Mouse (Mus musculus): ENCODE measurements around the gene Prpf40a. TPM values are rescaled to one million over a fixed set of nuclear protein-coding genes. Genes with fewer than 3 reads are reported as not detected.

The Prpf40a gene
- polyA plus RNA-seq, 1 experiment from 2014 or later = 139 TPM

DNA sequence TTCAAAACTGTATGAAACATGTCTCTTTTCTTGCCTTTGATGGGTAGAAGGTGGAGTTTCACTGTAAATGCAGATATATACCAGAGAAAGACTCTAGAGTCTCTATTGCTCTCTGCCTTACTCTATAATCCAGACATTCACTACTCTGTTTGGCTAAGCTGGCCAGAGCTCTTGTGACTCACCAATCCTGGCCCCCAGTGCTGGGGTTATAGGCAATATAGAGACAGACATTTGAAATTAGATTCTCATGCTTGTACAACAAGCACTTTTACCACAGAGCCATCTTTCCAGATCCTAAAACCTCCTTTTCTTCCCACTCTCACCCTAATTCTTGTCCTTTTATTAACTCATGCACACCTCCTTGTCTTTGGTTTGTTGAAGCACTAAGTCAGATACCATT lies 17.1 kb downstream of the Prpf40a start:
- H3K36me3 ChIP-seq (ENCODE audit: inconsistent target) = peaks cover 24% of the 10 kb centered on the region
- no peak overlapping the region for H3K4me3 ChIP-seq (ENCODE audit: inconsistent target)
- peaks cover 98% of the 10 kb centered on the region for H3K79me2 ChIP-seq (ENCODE audit: inconsistent target)
- no peak overlapping the region for H3K27ac ChIP-seq

DNA sequence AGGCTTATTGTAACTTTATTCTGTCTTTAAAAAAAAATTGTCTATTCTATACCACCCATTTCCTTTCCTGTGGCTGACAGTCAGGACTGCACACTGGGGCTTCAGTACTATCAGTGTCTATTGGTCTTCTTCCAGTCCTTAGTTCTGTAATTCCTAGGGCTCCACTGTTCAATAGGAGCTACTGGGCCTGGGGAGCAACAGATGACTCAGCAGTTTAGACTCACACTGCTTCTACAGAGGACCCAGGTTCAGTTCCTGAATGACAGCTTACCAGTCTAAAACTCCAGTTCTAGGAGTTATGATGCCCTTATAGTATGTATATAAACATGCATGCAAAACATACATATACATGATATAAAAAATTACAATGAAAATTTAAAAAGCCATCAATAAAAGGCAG lies 44.2 kb downstream of the Prpf40a start:
- no peaks in the 10 kb centered on the region for H3K79me2 ChIP-seq (ENCODE audit: inconsistent target)
- no peak overlapping the region for H3K27ac ChIP-seq
- peaks cover 74% of the 10 kb centered on the region for H3K36me3 ChIP-seq (ENCODE audit: inconsistent target)
- H3K4me3 ChIP-seq (ENCODE audit: inconsistent target) = no peak overlapping the region

DNA sequence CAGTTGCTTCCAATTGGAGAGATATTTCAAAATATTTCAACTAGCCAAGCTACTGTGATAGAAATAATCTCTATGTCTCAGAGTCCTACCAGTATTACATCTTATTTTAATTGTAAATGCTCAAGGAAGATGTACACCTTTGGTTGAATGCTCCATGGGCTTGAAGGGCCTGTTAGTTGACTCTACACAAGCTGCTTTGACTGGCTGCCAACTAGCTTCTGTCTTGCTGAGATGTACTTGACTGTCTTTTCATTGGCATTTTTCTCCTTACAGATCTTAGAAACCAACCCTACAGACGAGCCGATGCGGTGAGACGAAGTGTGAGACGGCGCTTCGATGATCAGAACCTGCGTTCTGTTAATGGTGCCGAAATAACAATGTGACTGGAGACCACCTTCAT lies 59.5 kb downstream of the Prpf40a start:
- WGBS (ENCODE audit: missing documents) = 97% methylated on average over 9 of the region's 9 CpGs
- no peak overlapping the region for H3K27ac ChIP-seq
- H3K36me3 ChIP-seq (ENCODE audit: inconsistent target) = peaks cover 9% of the 10 kb centered on the region
- no peak overlapping the region for H3K4me3 ChIP-seq (ENCODE audit: inconsistent target)
- no peaks in the 10 kb centered on the region for H3K79me2 ChIP-seq (ENCODE audit: inconsistent target)

DNA sequence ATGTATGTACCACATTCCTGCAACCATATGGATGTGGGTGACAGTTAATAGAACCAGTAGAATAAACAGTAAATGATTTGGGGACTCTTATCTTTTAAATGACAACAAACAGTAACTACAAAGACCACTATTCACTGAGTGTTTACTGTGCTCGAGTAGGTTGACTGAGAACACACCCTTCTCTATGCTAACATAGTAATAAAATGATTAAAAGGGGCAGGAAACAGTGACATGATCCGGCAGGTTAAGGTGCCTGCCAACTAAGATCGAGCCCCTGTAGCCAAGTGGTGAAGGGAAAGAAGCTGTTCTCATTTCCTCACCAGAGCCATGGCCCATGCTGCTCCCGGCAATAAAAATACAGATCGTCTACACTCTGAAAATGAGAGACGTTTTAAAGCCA lies 62.0 kb downstream of the Prpf40a start:
- H3K36me3 ChIP-seq (ENCODE audit: inconsistent target) = no peaks in the 10 kb centered on the region; the same call in 1 of the 2 replicates
- 92% methylated on average over 6 of the region's 6 CpGs for WGBS (ENCODE audit: missing documents)
- H3K4me3 ChIP-seq (ENCODE audit: inconsistent target) = no peak overlapping the region
- H3K79me2 ChIP-seq (ENCODE audit: inconsistent target) = no peaks in the 10 kb centered on the region
- no peak overlapping the region for H3K27ac ChIP-seq

DNA sequence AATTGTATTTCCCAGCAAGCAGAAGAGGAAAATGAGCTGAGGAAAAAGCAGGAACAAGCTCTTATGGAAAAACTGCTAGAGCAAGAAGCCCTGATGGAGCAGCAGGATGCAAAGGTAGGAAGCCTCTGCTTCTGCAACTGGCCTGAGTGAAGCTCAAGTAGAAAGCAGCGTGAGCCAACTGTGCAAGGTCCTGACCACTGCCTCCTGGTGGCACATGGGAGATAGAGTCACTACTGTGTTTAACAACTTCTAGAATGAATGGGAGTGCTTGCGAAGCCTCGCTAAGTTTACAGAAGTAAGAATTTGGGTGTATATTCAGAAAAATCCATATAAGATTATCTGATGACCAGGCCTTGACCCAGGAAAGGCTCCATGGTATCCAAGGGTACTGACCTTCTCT lies 65.1 kb downstream of the Prpf40a start:
- Histone ChIP-seq H3K4me3 (ENCODE audit: inconsistent target) (no peak overlapping the region), H3K36me3 (ENCODE audit: inconsistent target) (no peaks in the 10 kb centered on the region; the same call in 1 of the 2 replicates), H3K79me2 (ENCODE audit: inconsistent target) (no peaks in the 10 kb centered on the region), H3K27ac (no peak overlapping the region)
- 97% methylated on average over 3 of the region's 3 CpGs for WGBS (ENCODE audit: missing documents)

DNA sequence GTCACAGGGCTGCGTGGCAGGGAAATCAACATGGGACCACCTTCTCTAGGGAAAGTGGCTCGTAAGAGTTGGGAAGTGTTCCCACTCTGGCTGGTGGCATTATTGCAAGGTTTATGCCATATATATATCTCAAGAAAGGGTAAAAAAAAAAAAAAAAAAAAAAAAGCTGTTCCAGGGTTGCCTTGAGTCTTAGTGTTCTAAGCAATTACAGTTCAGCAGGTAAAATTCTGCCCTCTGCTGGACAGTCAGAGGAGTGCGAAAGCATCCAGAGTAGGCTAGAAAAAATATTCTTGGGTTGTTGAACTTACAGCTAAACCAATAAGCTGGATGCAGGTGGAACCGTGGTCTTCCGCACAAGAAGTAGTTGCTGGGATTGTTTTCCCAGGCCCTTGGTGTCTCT lies 69.3 kb downstream of the Prpf40a start:
- 66% methylated on average over 5 of the region's 5 CpGs for WGBS (ENCODE audit: missing documents)
- no peaks in the 10 kb centered on the region for H3K36me3 ChIP-seq (ENCODE audit: inconsistent target)
- H3K27ac ChIP-seq = no peak overlapping the region
- no peak overlapping the region for H3K4me3 ChIP-seq (ENCODE audit: inconsistent target)
- no peaks in the 10 kb centered on the region for H3K79me2 ChIP-seq (ENCODE audit: inconsistent target)

DNA sequence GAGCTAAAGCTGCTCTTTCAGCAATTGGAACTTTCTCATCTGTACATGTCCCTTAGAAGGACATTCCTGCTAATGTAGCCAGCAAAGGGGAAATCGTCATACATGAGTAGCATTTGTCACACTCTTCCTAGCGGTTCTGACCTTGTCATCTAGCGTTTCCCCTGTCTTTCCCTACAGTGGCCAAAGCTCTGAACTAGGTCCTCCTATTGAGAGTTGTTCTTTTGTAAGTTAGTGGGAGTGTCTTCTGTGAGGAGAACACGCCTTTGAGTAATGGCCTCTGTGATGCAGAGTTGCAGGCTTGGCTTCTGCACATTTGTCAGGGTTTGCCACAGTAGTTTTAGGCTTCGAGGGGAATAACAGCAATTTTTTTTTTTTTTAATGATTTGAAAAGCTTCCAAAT lies 82.5 kb downstream of the Prpf40a start:
- Histone ChIP-seq H3K4me3 (ENCODE audit: inconsistent target) (no peak overlapping the region), H3K36me3 (ENCODE audit: inconsistent target) (no peaks in the 10 kb centered on the region), H3K27ac (no peak overlapping the region), H3K79me2 (ENCODE audit: inconsistent target) (no peaks in the 10 kb centered on the region)
- 95% methylated on average over 5 of the region's 5 CpGs for WGBS (ENCODE audit: missing documents)

DNA sequence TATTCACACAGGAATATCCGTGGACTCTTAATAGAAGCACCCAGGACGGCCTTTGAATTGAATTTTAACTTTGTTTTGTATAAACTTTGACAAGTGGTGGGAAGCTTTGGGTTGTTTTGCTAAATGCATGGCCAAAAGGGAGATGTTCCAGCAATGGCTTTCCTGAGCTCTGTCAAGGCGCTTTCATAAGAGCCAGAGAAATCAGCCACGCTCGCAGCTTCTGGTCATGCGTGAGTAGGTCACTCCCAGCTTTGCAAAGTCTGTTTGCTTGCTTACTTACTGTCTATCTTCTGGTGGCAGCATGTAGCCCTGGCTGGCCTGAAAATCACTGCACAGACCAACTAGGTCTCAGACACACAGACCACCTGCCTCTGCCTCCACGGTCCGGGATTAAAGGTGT lies 84.6 kb downstream of the Prpf40a start:
- no peak overlapping the region for H3K27ac ChIP-seq
- H3K79me2 ChIP-seq (ENCODE audit: inconsistent target) = no peaks in the 10 kb centered on the region
- 97% methylated on average over 8 of the region's 8 CpGs for WGBS (ENCODE audit: missing documents)
- H3K4me3 ChIP-seq (ENCODE audit: inconsistent target) = no peak overlapping the region
- no peaks in the 10 kb centered on the region for H3K36me3 ChIP-seq (ENCODE audit: inconsistent target)

DNA sequence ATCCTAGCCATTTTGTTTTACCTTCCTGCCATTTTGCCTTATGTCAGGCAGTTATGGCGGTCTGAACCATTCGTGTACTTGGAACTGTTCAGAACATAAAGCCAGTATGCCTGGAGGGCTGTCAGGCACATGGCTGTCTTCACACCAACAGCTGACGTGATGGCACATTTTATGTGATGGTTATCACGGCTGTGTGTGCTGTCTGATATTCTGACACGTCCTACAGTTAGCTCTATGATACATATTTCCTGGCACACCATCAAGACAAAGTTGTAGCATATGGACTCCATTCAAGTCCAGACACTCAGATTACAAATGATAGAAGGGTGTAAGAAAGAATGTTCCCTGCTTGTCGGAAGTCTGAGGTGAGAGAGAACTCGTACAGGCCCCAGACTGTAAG lies 85.0 kb downstream of the Prpf40a start:
- WGBS (ENCODE audit: missing documents) = 91% methylated on average over 7 of the region's 7 CpGs
- H3K79me2 ChIP-seq (ENCODE audit: inconsistent target) = no peaks in the 10 kb centered on the region
- no peak overlapping the region for H3K4me3 ChIP-seq (ENCODE audit: inconsistent target)
- H3K36me3 ChIP-seq (ENCODE audit: inconsistent target) = no peaks in the 10 kb centered on the region
- no peak overlapping the region for H3K27ac ChIP-seq

DNA sequence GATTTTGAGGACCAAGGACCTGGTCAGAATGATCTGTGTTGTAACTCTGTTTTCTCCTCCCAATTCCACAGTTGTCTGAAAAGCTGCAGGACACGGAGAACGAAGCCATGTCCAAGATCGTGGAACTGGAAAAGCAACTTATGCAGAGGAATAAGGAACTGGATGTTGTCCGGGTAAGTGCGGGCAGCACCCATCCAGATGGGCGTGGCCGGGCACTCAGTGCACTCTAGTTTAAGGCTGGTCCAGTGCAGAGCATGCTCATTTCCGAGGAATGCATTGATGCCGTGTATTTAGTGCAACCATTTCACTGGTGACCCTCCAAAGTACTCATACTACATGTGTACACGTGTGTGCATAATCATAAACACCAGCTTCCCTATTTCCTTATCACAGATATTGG lies 85.7 kb downstream of the Prpf40a start:
- no peak overlapping the region for H3K27ac ChIP-seq
- no peaks in the 10 kb centered on the region for H3K36me3 ChIP-seq (ENCODE audit: inconsistent target)
- no peaks in the 10 kb centered on the region for H3K79me2 ChIP-seq (ENCODE audit: inconsistent target)
- 94% methylated on average over 10 of the region's 10 CpGs for WGBS (ENCODE audit: missing documents)
- no peak overlapping the region for H3K4me3 ChIP-seq (ENCODE audit: inconsistent target)

DNA sequence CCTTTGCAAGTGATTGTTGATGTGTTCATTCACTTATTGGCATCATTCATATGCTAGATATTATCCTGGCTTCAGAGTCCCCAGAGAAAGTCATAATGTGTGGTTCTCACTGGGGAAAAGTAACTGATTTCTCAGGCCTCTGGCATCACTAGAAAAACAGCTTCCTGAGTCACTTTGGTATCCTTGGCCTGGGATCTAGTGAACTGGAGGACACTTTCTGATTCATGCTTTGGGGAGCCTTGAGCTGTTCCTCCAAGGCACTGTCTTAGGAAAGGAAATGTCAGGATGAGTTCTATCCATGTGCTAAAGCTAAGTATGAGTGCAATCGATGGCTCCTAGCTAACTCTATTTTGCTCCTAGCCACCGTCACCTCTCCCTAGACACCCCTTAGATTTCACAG lies 88.2 kb downstream of the Prpf40a start:
- Histone ChIP-seq H3K36me3 (ENCODE audit: inconsistent target) (no peaks in the 10 kb centered on the region), H3K79me2 (ENCODE audit: inconsistent target) (no peaks in the 10 kb centered on the region), H3K4me3 (ENCODE audit: inconsistent target) (no peak overlapping the region), H3K27ac (no peak overlapping the region)
- WGBS (ENCODE audit: missing documents) = 100% methylated on average over 2 of the region's 2 CpGs

DNA sequence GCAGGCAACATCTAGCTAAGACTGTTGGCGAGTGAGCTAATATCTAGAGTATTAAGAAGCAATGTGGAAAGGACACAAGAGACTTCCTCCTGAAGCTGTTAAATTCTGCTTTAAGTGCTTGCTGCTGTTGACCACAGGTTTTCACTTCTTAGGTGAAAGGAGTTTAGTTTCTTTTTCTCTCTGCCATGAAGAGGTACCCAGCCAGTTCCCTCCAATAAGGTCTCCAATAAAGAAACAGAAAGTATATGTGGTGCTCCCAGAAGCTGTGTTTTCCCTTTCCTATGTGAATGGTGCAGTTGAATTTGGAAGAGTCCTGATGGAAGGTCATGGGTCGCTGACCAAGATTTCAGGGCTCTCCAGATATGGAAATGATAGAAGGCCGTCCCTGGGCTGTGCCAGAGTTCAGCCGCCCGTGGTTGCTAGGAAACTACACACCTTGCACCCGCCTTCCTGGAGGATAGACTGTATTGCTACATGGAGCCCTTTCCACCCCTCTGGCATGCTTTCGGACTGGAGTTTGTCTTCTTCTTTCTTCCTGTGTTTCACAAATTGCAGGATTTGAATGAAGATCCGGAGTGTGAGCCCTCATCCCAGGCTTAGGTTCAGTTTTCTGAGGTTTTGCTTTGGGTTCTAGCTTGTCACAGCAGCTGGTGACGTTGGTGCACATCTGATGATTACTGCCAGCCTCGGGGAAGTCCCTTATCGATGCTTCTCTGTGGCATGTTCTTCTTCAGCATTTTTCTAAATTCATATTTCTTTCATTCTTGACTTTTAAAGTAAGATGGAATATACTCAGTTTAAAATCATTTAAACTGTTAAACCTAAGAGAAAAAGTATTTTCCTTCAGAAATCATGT lies 89.0 kb downstream of the Prpf40a start:
- no peaks in the 10 kb centered on the region for H3K36me3 ChIP-seq (ENCODE audit: inconsistent target)
- WGBS (ENCODE audit: missing documents) = 90% methylated on average over 11 of the region's 11 CpGs
- no peak overlapping the region for H3K4me3 ChIP-seq (ENCODE audit: inconsistent target)
- no peaks in the 10 kb centered on the region for H3K79me2 ChIP-seq (ENCODE audit: inconsistent target)
- H3K27ac ChIP-seq = no peak overlapping the region

DNA sequence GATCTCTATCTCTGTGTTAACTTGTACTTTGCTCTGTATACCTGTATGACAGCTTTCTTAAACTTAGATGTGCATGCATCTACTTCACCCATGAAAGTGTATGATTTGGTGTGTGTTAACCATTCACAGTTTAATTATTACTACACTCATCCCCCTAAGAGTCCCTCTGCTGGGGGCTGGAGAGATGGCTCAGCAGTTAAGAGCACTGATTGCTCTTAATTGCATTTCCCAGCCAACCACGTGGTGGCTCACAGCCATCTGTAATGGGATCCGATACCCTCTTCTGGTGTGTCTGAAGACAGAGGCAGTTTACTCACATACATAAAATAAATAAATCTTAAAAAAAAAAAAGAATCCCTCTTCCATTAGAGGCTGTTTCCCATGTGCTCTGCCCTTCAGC lies 91.0 kb downstream of the Prpf40a start:
- 92% methylated on average over 2 of the region's 2 CpGs for WGBS (ENCODE audit: missing documents)
- Histone ChIP-seq H3K36me3 (ENCODE audit: inconsistent target) (no peaks in the 10 kb centered on the region), H3K4me3 (ENCODE audit: inconsistent target) (no peak overlapping the region), H3K79me2 (ENCODE audit: inconsistent target) (no peaks in the 10 kb centered on the region), H3K27ac (no peak overlapping the region)

DNA sequence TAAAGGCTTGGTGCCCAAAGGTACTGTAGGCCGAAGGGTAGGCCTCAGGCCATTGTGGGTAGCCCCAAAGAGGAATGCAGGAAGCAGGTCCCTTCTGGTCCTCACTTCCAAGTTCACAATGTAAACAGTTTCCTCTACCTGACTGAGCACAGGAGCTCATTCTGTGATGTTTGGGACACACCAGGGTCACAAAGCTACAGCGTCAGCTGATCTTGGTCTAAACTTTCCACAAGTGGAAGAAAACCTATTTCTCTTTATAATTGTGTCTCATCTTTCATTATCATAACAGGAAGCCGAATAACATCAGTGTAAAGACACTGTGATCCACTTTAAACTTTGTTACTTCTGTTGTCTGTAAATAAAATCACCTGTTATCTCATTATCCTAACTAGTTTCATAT lies 95.6 kb downstream of the Prpf40a start:
- H3K4me3 ChIP-seq (ENCODE audit: inconsistent target) = no peak overlapping the region
- H3K36me3 ChIP-seq (ENCODE audit: inconsistent target) = no peaks in the 10 kb centered on the region
- H3K27ac ChIP-seq = no peak overlapping the region
- no peaks in the 10 kb centered on the region for H3K79me2 ChIP-seq (ENCODE audit: inconsistent target)
- WGBS (ENCODE audit: missing documents) = 84% methylated on average over 3 of the region's 3 CpGs

DNA sequence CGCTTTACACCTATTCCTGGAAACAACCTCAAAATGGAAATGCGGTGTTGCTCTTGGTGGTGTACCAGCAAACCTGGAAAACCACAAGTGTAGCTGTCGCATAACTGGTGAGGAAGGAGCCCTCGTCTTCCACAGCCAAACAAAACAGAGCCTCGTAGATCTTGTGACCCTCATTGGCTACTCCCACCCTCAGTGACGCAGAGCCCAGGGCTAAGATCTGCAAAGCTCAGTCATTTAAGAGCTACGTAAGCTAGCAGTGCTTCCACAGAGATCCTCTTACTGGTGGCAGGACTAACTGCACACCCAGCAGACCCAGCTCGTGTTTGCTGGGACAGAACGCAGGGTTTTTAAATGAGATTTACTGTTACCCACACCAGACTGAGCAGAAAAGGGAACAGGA lies 96.1 kb downstream of the Prpf40a start:
- 39% methylated on average over 9 of the region's 9 CpGs for WGBS (ENCODE audit: missing documents)
- H3K79me2 ChIP-seq (ENCODE audit: inconsistent target) = no peaks in the 10 kb centered on the region

DNA sequence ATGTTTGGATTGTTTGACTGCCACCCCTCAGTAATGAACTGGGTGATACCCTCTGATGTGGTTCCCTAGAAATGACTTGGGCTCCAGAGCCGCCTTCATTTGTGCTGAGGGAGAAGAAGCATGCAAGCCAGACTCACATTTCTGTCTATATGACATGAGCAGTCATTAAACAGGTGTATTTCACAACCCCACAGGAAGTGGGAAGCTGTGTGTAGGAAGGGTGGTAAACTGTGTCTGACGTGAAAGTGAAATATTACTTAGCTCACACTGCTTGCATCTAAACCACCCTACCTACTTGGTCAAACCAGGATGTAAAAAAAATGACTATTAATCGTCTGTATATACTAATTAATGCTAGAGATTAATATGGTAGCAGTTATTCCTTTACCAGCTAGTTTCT lies 102.3 kb downstream of the Prpf40a start:
- H3K36me3 ChIP-seq (ENCODE audit: inconsistent target) = no peaks in the 10 kb centered on the region
- no peak overlapping the region for H3K27ac ChIP-seq
- WGBS (ENCODE audit: missing documents) = 17% methylated on average over 2 of the region's 3 CpGs

More for the DNA sequence above, 96.1 kb downstream of the Prpf40a start:
- Histone ChIP-seq H3K4me3 (ENCODE audit: inconsistent target) (no peak overlapping the region), H3K36me3 (ENCODE audit: inconsistent target) (no peaks in the 10 kb centered on the region), H3K27ac (no peak overlapping the region)

More for the DNA sequence above, 102.3 kb downstream of the Prpf40a start:
- Histone ChIP-seq H3K79me2 (ENCODE audit: inconsistent target) (no peaks in the 10 kb centered on the region), H3K4me3 (ENCODE audit: inconsistent target) (no peak overlapping the region)

All from macrophage (primary cell).